Mouse (Mus musculus) hindbrain, embryonic 16.5 days (tissue): ENCODE measurements around the gene Zfp423. TPM values are rescaled to one million over a fixed set of nuclear protein-coding genes. Genes with fewer than 3 reads are reported as not detected.
A peak's percentile ranks its signal among the peaks of the same experiment; 100 is the strongest.

Experiments
- ATAC-seq: fragments of 200-750 bp; cut with Nextera tagmentation; 2 replicates; pipeline ENCODE4 v1.8.0; 2017; ENCODE audit warnings: moderate TSS enrichment, moderate library complexity
- H3K27ac ChIP-seq: fragments of 300-500 bp; sonication (generic); 2 replicates; pipeline ENCODE4 v1.5.1; 2014; ENCODE audit warnings: low read depth, mild to moderate bottlenecking, control low read depth, low read length, moderate library complexity
- H3K27me3 ChIP-seq: fragments of 300-500 bp; sonication (generic); replicated peaks from 2 replicates; pipeline ENCODE4 v1.6.1; 2014; ENCODE audit warnings: low read length; ENCODE audit not compliant: control insufficient read depth, insufficient read depth
- H3K36me3 ChIP-seq: fragments of 300-500 bp; sonication (generic); 2 replicates; pipeline ENCODE4 v1.6.1; 2014; ENCODE audit warnings: mild to moderate bottlenecking, low read length, moderate library complexity, mixed read lengths; ENCODE audit not compliant: control insufficient read depth, insufficient read depth
- H3K4me1 ChIP-seq: fragments of 300-500 bp; sonication (generic); 2 replicates; pipeline ENCODE4 v1.6.1; 2014; ENCODE audit warnings: low read depth, low read length; ENCODE audit not compliant: control insufficient read depth, insufficient read depth
- H3K4me2 ChIP-seq: fragments of 300-500 bp; sonication (generic); 2 replicates; pipeline ENCODE4 v1.6.1; 2014; ENCODE audit warnings: mild to moderate bottlenecking, low read length, control low read depth, moderate library complexity
- H3K4me3 ChIP-seq: fragments of 300-500 bp; sonication (generic); 2 replicates; pipeline ENCODE4 v1.5.1; 2014; ENCODE audit warnings: mild to moderate bottlenecking, low read length, control low read depth, moderate library complexity
- H3K9ac ChIP-seq: fragments of 300-500 bp; sonication (generic); 2 replicates; pipeline ENCODE4 v1.6.1; 2014; ENCODE audit warnings: low read depth, mild to moderate bottlenecking, control low read depth, low read length, moderate library complexity
- H3K9me3 ChIP-seq: fragments of 300-500 bp; sonication (generic); 2 replicates; pipeline ENCODE4 v1.6.1; 2014; ENCODE audit warnings: mild to moderate bottlenecking, low read length, moderate library complexity; ENCODE audit not compliant: control insufficient read depth
- WGBS: fragments of 180-500 bp; shearing (Covaris S2); extraction: QIAGEN DNeasy Blood & Tissue Kit; methylation state at CpG from one replicate; pipeline ENCODE4 v1.1.7; 2014; 5-methylcytosine and 5-hydroxymethylcytosine counted together
- polyA plus RNA-seq: library from polyadenylated mRNA; unstranded; fragments of >200 nt; fragmentation: Nextera tagmentation; extraction: Ambion mirVana; gene quantifications from 2 replicates; pipeline ENCODE4 v1.2.1, GENCODE M21; 2015

The Zfp423 gene
- polyA plus RNA-seq, 1 experiment from 2014 or later, result 21.6 TPM

GRCm38 (mm10) chr8:87967866-87968620 lies 8.6 kb upstream of the Zfp423 start:
- ATAC-seq, result no peak
- WGBS, result 33% methylated on average over 8 of the region's 8 CpGs

GRCm38 (mm10) chr8:87967057-87967820 lies 7.8 kb upstream of the Zfp423 start:
- WGBS, result 17% methylated on average over 2 of the region's 2 CpGs
- no peak overlapping the region for H3K9ac ChIP-seq
- no peak for ATAC-seq
- H3K4me1 ChIP-seq, result peaks cover 14% of the 10 kb centered on the region
- H3K36me3 ChIP-seq, result no peaks in the 10 kb centered on the region
- 0 out of 2 replicates have a peak overlapping the region, but pooled peaks have one; percentile 36 for H3K27ac ChIP-seq
- no peak overlapping the region for H3K4me3 ChIP-seq
- no peaks in the 10 kb centered on the region for H3K27me3 ChIP-seq
- H3K4me2 ChIP-seq, result no peak overlapping the region
- no peaks in the 10 kb centered on the region for H3K9me3 ChIP-seq

More at GRCm38 (mm10) chr8:87967866-87968620, 8.6 kb upstream of the Zfp423 start:
- Histone ChIP-seq H3K4me1 (peaks cover 6% of the 10 kb centered on the region), H3K36me3 (no peaks in the 10 kb centered on the region), H3K27me3 (no peaks in the 10 kb centered on the region), H3K27ac (peak overlapping the region; percentile 3; the same call in 1 of the 2 replicates), H3K9ac (no peak overlapping the region), H3K9me3 (no peaks in the 10 kb centered on the region), H3K4me3 (no peak overlapping the region), H3K4me2 (no peak overlapping the region)

- Histone ChIP-seq H3K9me3 (no peaks in the 10 kb centered on the region), H3K4me1 (peaks cover 31% of the 10 kb centered on the region), H3K27me3 (peaks cover 3% of the 10 kb centered on the region), H3K27ac (no peak overlapping the region; the same call in 1 of the 2 replicates), H3K4me2 (peak overlapping the region; percentile 93), H3K36me3 (no peaks in the 10 kb centered on the region), H3K4me3 (peak overlapping the region; percentile 90), H3K9ac (peak overlapping the region; percentile 67)
- ATAC-seq, result no peak
- WGBS, result 4% methylated on average over 22 of the region's 26 CpGs
These were observed 3.3 kb upstream of the Zfp423 start for GRCm38 (mm10) chr8:87962514-87963225.

GRCm38 (mm10) chr8:87961680-87962513 lies 2.5 kb upstream of the Zfp423 start:
- peak overlapping the region; percentile 31; the same call in 1 of the 2 replicates for H3K27ac ChIP-seq
- H3K4me2 ChIP-seq, result peak overlapping the region; percentile 93
- H3K9me3 ChIP-seq, result no peaks in the 10 kb centered on the region
- peaks cover 33% of the 10 kb centered on the region for H3K4me1 ChIP-seq
- peaks cover 3% of the 10 kb centered on the region for H3K27me3 ChIP-seq
- ATAC-seq, result peak; percentile 31
- peak overlapping the region; percentile 90 for H3K4me3 ChIP-seq
- under 1% methylated on average over 49 of the region's 50 CpGs for WGBS
- H3K36me3 ChIP-seq, result no peaks in the 10 kb centered on the region
- H3K9ac ChIP-seq, result peak overlapping the region; percentile 67

- WGBS, result under 1% methylated on average over 20 of the region's 20 CpGs
- H3K36me3 ChIP-seq, result no peaks in the 10 kb centered on the region
- no peak overlapping the region for H3K27ac ChIP-seq
- H3K27me3 ChIP-seq, result peaks cover 3% of the 10 kb centered on the region
- H3K4me2 ChIP-seq, result peak overlapping the region; percentile 93
- H3K4me1 ChIP-seq, result peaks cover 41% of the 10 kb centered on the region
- no peaks in the 10 kb centered on the region for H3K9me3 ChIP-seq
- no peak for ATAC-seq
- H3K4me3 ChIP-seq, result peak overlapping the region; percentile 90
- peak overlapping the region; percentile 67 for H3K9ac ChIP-seq
These were observed 1.7 kb upstream of the Zfp423 start for GRCm38 (mm10) chr8:87961108-87961507.

- Histone ChIP-seq H3K27ac (peak overlapping the region; percentile 96), H3K9me3 (no peaks in the 10 kb centered on the region), H3K36me3 (no peaks in the 10 kb centered on the region), H3K9ac (peak overlapping the region; percentile 92), H3K27me3 (peaks cover 3% of the 10 kb centered on the region), H3K4me1 (peaks cover 46% of the 10 kb centered on the region), H3K4me2 (peak overlapping the region; percentile 93), H3K4me3 (peak overlapping the region; percentile 90)
- ATAC-seq, result peak; percentile 85
- WGBS, result under 1% methylated on average over 34 of the region's 76 CpGs
These were observed 810 bp upstream of the Zfp423 start for GRCm38 (mm10) chr8:87960061-87960749.

GRCm38 (mm10) chr8:87958451-87959319 lies 710 bp downstream of the Zfp423 start:
- Histone ChIP-seq H3K4me1 (peaks cover 57% of the 10 kb centered on the region), H3K4me3 (peak overlapping the region; percentile 90), H3K9ac (peak overlapping the region; percentile 92), H3K27ac (peak overlapping the region; percentile 96), H3K4me2 (peak overlapping the region; percentile 93), H3K27me3 (peaks cover 3% of the 10 kb centered on the region), H3K36me3 (no peaks in the 10 kb centered on the region), H3K9me3 (no peaks in the 10 kb centered on the region)
- ATAC-seq, result peak; percentile 41
- under 1% methylated on average over 54 of the region's 115 CpGs for WGBS
